Mouse (Mus musculus): ENCODE measurements around the gene Rexo5.

DNA sequence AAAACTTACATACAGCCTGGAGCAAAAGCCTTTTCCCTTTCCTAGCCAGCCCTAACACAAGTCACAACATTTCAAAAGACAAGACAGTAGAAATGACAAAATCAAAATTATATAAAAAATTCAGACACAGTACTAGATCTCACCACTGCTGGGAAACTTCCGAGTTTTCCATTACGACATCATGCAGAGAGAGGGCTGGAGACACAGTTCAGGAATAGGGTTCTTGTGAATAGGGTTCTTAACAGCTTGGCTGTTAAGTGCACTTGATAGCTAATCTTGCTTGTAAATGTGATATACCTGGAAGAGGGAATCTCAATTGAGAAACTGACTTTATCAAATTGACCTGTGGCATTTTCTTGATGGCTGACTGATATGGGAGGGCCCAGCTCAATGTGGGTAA lies 87.4 kb downstream of the Rexo5 start:
- TF ChIP-seq CTCF (IDR thresholded peaks at IDR 0.05; ENCODE audit: low read depth) (no peak), EP300 (IDR thresholded peaks at IDR 0.05; ENCODE audit: low read depth) (no peak)

All from heart, postnatal 0 days (tissue).